Mouse (Mus musculus): ENCODE results near the gene Cpne8.

Cpne8 gene

DNA sequence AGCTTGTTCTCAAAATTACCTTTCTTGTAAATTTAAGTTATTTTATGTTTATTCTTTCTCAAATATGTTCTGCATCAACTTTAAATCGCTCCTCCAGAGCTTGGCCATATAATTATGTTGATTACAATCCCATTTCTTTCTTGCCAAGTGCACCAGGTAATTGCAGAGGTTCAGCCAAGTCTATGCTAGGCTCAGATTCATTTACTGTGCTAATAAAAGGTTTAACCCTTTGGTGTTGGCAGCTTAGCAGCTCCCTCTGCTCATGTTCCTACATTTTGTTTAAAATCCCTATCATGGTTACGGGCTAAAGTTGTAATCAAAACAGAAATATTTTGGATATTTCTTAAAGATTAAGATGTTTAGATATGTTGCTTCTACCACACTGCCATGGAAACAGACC lies 216.0 kb downstream of the Cpne8 start:
- no peak for DNase-seq (ENCODE audit: low read depth)

DNA sequence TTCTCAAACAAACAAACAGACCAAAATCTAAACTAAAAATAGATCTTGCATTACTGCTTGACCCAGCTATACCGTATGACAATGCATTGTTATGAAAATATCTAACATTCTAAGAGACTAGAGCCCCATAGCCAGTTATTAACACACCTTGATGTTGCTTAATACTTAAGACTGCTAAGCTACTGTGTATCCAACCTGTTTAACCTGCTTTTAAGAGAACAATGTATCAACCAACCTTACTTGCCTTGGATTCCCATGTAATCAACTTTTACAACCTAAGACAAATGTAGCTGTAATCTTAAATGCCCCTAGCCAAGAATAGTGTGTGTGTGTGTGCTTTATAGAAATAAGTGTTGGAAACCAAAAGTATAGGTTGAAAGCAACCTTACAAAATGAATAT lies 233.2 kb downstream of the Cpne8 start:
- no peak for DNase-seq (ENCODE audit: low read depth)
